Mouse (Mus musculus) liver, postnatal 0 days (tissue): ENCODE measurements around the gene Dicer1. TPM values are rescaled to one million over a fixed set of nuclear protein-coding genes. Genes with fewer than 3 reads are reported as not detected.

Experiments used
- ATAC-seq: fragments of 200-750 bp; cut with Nextera tagmentation; 2 replicates; pipeline ENCODE4 v1.8.0; 2017; ENCODE audit warnings: mild to moderate bottlenecking, moderate library complexity
- DNase-seq: peaks from one replicate; pipeline ENCODE4 v3.0.0-alpha.2; 2016
- H3K27ac ChIP-seq: fragments of 300-500 bp; sonication (generic); 2 replicates; pipeline ENCODE4 v1.5.1; 2014; ENCODE audit warnings: antibody characterized with exemption, moderate library complexity, mild to moderate bottlenecking, low read depth
- H3K27me3 ChIP-seq: fragments of 300-500 bp; sonication (generic); 2 replicates; pipeline ENCODE4 v1.6.1; 2014; ENCODE audit warnings: low read length, control low read depth, mixed read lengths; ENCODE audit not compliant: insufficient read depth
- H3K36me3 ChIP-seq: fragments of 300-500 bp; sonication (generic); replicated peaks from 2 replicates; pipeline ENCODE4 v1.6.1; 2014; ENCODE audit warnings: mild to moderate bottlenecking, control low read depth, low read length, moderate library complexity, mixed read lengths; ENCODE audit not compliant: insufficient read depth
- H3K4me1 ChIP-seq: fragments of 300-500 bp; sonication (generic); 2 replicates; pipeline ENCODE4 v1.6.1; 2014; ENCODE audit warnings: antibody characterized with exemption, mild to moderate bottlenecking, control low read depth; ENCODE audit not compliant: insufficient read depth
- H3K4me2 ChIP-seq: fragments of 300-500 bp; sonication (generic); 2 replicates; pipeline ENCODE4 v1.6.1; 2014; ENCODE audit warnings: low read depth, mild to moderate bottlenecking, low read length, moderate library complexity, mixed read lengths
- H3K4me3 ChIP-seq: fragments of 300-500 bp; sonication (generic); 2 replicates; pipeline ENCODE4 v1.5.1; 2014; ENCODE audit warnings: low read depth, low read length
- H3K9ac ChIP-seq: fragments of 300-500 bp; sonication (generic); replicated peaks from 2 replicates; pipeline ENCODE4 v1.6.1; 2014; ENCODE audit warnings: mild to moderate bottlenecking, moderate library complexity
- H3K9me3 ChIP-seq: fragments of 300-500 bp; sonication (generic); 2 replicates; pipeline ENCODE4 v1.6.1; 2016; ENCODE audit warnings: mild to moderate bottlenecking, control low read depth, low read length, mixed read lengths
- CTCF ChIP-seq: sonication (generic); IDR thresholded peaks from 2 replicates; pipeline ENCODE4 v1.5.1; 2016; ENCODE audit warnings: antibody characterized with exemption, low read depth
- EP300 ChIP-seq: IDR thresholded peaks from 2 replicates; pipeline ENCODE4 v1.6.1; 2016; ENCODE audit warnings: antibody characterized with exemption, low read depth, mild to moderate bottlenecking
- WGBS: fragments of 180-500 bp; shearing (Covaris S2); extraction: QIAGEN DNeasy Blood & Tissue Kit; methylation state at CpG from one replicate; pipeline ENCODE4 v1.1.7; 2014; ENCODE audit not compliant: insufficient replicate concordance; 5-methylcytosine and 5-hydroxymethylcytosine counted together
- polyA plus RNA-seq: library from polyadenylated mRNA; unstranded; fragments of >200 nt; fragmentation: Nextera tagmentation; extraction: Ambion mirVana; gene quantifications from 2 replicates; pipeline ENCODE4 v1.2.1, GENCODE M21; 2015

The Dicer1 gene
- polyA plus RNA-seq, 1 experiment from 2014 or later, result 11.7 TPM

GRCm38 (mm10) chr12:104777603-104778002, 25.9 kb upstream of the Dicer1 start:
- no peak overlapping the region for H3K27ac ChIP-seq
- H3K4me3 ChIP-seq, result no peak overlapping the region
- H3K9ac ChIP-seq, result no peak overlapping the region
- no peaks in the 10 kb centered on the region for H3K4me1 ChIP-seq
- WGBS, result 82% methylated on average over 1 of the region's 1 CpGs
- H3K27me3 ChIP-seq, result no peaks in the 10 kb centered on the region
- H3K4me2 ChIP-seq, result no peak overlapping the region
- no peaks in the 10 kb centered on the region for H3K9me3 ChIP-seq
- peaks cover 3% of the 10 kb centered on the region for H3K36me3 ChIP-seq
- TF ChIP-seq CTCF (no peak), EP300 (no peak)
- DNase-seq, result no peak
- no peak for ATAC-seq

- TF ChIP-seq EP300 (no peak), CTCF (peak; percentile 45)
- Histone ChIP-seq H3K9ac (no peak overlapping the region), H3K36me3 (peaks cover 3% of the 10 kb centered on the region; the same call in 1 of the 2 replicates), H3K27me3 (no peaks in the 10 kb centered on the region), H3K4me1 (no peaks in the 10 kb centered on the region), H3K27ac (no peak overlapping the region), H3K4me3 (no peak overlapping the region), H3K4me2 (no peak overlapping the region), H3K9me3 (no peaks in the 10 kb centered on the region)
- ATAC-seq (no peak), DNase-seq (no peak)
- 89% methylated on average over 2 of the region's 2 CpGs for WGBS
Observed at GRCm38 (mm10) chr12:104771941-104772340, 20.2 kb upstream of the Dicer1 start.

- TF ChIP-seq CTCF (no peak), EP300 (no peak)
- no peak overlapping the region for H3K4me2 ChIP-seq
- no peak overlapping the region for H3K27ac ChIP-seq
- no peaks in the 10 kb centered on the region for H3K4me1 ChIP-seq
- ATAC-seq, result no peak
- DNase-seq, result no peak
- no peak overlapping the region for H3K4me3 ChIP-seq
- H3K36me3 ChIP-seq, result no peaks in the 10 kb centered on the region
- 66% methylated on average over 10 of the region's 10 CpGs for WGBS
- no peak overlapping the region for H3K9ac ChIP-seq
- no peaks in the 10 kb centered on the region for H3K27me3 ChIP-seq
- no peaks in the 10 kb centered on the region for H3K9me3 ChIP-seq
Observed at GRCm38 (mm10) chr12:104769201-104769785, 17.5 kb upstream of the Dicer1 start.

GRCm38 (mm10) chr12:104767183-104767582, 15.4 kb upstream of the Dicer1 start:
- no peaks in the 10 kb centered on the region for H3K27me3 ChIP-seq
- H3K36me3 ChIP-seq, result no peaks in the 10 kb centered on the region
- no peak overlapping the region for H3K9ac ChIP-seq
- no peak for DNase-seq
- 60% methylated on average over 4 of the region's 4 CpGs for WGBS
- H3K27ac ChIP-seq, result no peak overlapping the region
- no peak overlapping the region for H3K4me2 ChIP-seq
- TF ChIP-seq EP300 (no peak), CTCF (peak; percentile 62)
- no peaks in the 10 kb centered on the region for H3K4me1 ChIP-seq
- H3K4me3 ChIP-seq, result no peak overlapping the region
- no peaks in the 10 kb centered on the region for H3K9me3 ChIP-seq
- no peak for ATAC-seq

GRCm38 (mm10) chr12:104765761-104766160, 14.0 kb upstream of the Dicer1 start:
- Histone ChIP-seq H3K27me3 (no peaks in the 10 kb centered on the region), H3K9ac (no peak overlapping the region), H3K27ac (no peak overlapping the region), H3K9me3 (no peaks in the 10 kb centered on the region), H3K36me3 (no peaks in the 10 kb centered on the region), H3K4me2 (no peak overlapping the region), H3K4me3 (no peak overlapping the region), H3K4me1 (no peaks in the 10 kb centered on the region)
- 75% methylated on average over 7 of the region's 7 CpGs for WGBS
- ATAC-seq (no peak), DNase-seq (no peak)
- TF ChIP-seq CTCF (no peak), EP300 (no peak)

- WGBS, result 55% methylated on average over 5 of the region's 5 CpGs
- Histone ChIP-seq H3K4me3 (no peak overlapping the region), H3K4me1 (no peaks in the 10 kb centered on the region), H3K4me2 (no peak overlapping the region), H3K27me3 (no peaks in the 10 kb centered on the region), H3K36me3 (no peaks in the 10 kb centered on the region), H3K27ac (no peak overlapping the region), H3K9ac (no peak overlapping the region), H3K9me3 (no peaks in the 10 kb centered on the region)
- ATAC-seq, result no peak
- no peak for DNase-seq
- TF ChIP-seq CTCF, result no peak
- TF ChIP-seq EP300, result no peak
Observed at GRCm38 (mm10) chr12:104765116-104765515, 13.4 kb upstream of the Dicer1 start.
